Mouse (Mus musculus) midbrain, embryonic 11.5 days (tissue): ENCODE measurements around the gene Cerk. TPM values are rescaled to one million over a fixed set of nuclear protein-coding genes. Genes with fewer than 3 reads are reported as not detected.

Experiments
- ATAC-seq: fragments of 200-750 bp; cut with Nextera tagmentation; 2 replicates; pipeline ENCODE4 v1.8.0; 2017; ENCODE audit warnings: moderate TSS enrichment, moderate library complexity; ENCODE audit not compliant: low FRiP score
- DNase-seq: peaks from one replicate; pipeline ENCODE4 v3.0.0; 2015; ENCODE audit warnings: low spot score; ENCODE audit errors: missing footprints
- H3K27ac ChIP-seq: fragments of 300-500 bp; sonication (generic); 2 replicates; pipeline ENCODE4 v1.5.1; 2014; ENCODE audit warnings: low read depth, low read length
- H3K27me3 ChIP-seq: fragments of 300-500 bp; sonication (generic); 2 replicates; pipeline ENCODE4 v1.6.1; 2014; ENCODE audit warnings: mild to moderate bottlenecking, low read length, moderate library complexity, mixed read lengths; ENCODE audit not compliant: control insufficient read depth, insufficient read depth
- H3K36me3 ChIP-seq: fragments of 300-500 bp; sonication (generic); 2 replicates; pipeline ENCODE4 v1.6.1; 2014; ENCODE audit warnings: mild to moderate bottlenecking, low read length, moderate library complexity, mixed read lengths; ENCODE audit not compliant: control insufficient read depth, insufficient read depth
- H3K4me1 ChIP-seq: fragments of 300-500 bp; sonication (generic); 2 replicates; pipeline ENCODE4 v1.6.1; 2014; ENCODE audit warnings: low read length; ENCODE audit not compliant: control insufficient read depth, insufficient read depth
- H3K4me2 ChIP-seq: fragments of 300-500 bp; sonication (generic); 2 replicates; pipeline ENCODE4 v1.6.1; 2014; ENCODE audit warnings: mild to moderate bottlenecking, moderate library complexity
- H3K4me3 ChIP-seq: fragments of 300-500 bp; sonication (generic); 2 replicates; pipeline ENCODE4 v1.5.1; 2014; ENCODE audit warnings: low read depth, low read length
- H3K9ac ChIP-seq: fragments of 300-500 bp; sonication (generic); 2 replicates; pipeline ENCODE4 v1.6.1; 2014; ENCODE audit warnings: low read length
- H3K9me3 ChIP-seq: fragments of 300-500 bp; sonication (generic); 2 replicates; pipeline ENCODE4 v1.6.1; 2016; ENCODE audit warnings: low read length; ENCODE audit not compliant: control insufficient read depth
- WGBS: fragments of 180-500 bp; shearing (Covaris S2); extraction: QIAGEN DNeasy Blood & Tissue Kit; methylation state at CpG from one replicate; pipeline ENCODE4 v1.1.7; 2014; 5-methylcytosine and 5-hydroxymethylcytosine counted together
- polyA plus RNA-seq: library from polyadenylated mRNA; unstranded; fragments of >200 nt; fragmentation: Nextera tagmentation; extraction: Ambion mirVana; gene quantifications from 2 replicates; pipeline ENCODE4 v1.2.1, GENCODE M21; 2014

Cerk gene
- polyA plus RNA-seq = 17.3 and 19.9 TPM in 2 replicates

- Histone ChIP-seq H3K9me3 (no peaks in the 10 kb centered on the region), H3K4me1 (peaks cover 15% of the 10 kb centered on the region), H3K4me3 (peak within 1 kb of the TSS; percentile 82), H3K36me3 (no peaks in the 10 kb centered on the region), H3K4me2 (peak within 1 kb of the TSS; percentile 66), H3K9ac (peak within 1 kb of the TSS; percentile 97), H3K27me3 (0 out of 2 replicates have a peak, but pooled peaks cover 2% of the 10 kb centered on the region), H3K27ac (peak within 1 kb of the TSS; percentile 57)
- DNase-seq (peak; percentile 98), ATAC-seq (peak; percentile 64)
- 3% methylated on average over 43 of the region's 43 CpGs for WGBS
Measured at GRCm38 (mm10) chr15:86185689-86186569, at the start of gene Cerk. Gene Cerk (minus strand): TSS chr15:86186141.

DNA sequence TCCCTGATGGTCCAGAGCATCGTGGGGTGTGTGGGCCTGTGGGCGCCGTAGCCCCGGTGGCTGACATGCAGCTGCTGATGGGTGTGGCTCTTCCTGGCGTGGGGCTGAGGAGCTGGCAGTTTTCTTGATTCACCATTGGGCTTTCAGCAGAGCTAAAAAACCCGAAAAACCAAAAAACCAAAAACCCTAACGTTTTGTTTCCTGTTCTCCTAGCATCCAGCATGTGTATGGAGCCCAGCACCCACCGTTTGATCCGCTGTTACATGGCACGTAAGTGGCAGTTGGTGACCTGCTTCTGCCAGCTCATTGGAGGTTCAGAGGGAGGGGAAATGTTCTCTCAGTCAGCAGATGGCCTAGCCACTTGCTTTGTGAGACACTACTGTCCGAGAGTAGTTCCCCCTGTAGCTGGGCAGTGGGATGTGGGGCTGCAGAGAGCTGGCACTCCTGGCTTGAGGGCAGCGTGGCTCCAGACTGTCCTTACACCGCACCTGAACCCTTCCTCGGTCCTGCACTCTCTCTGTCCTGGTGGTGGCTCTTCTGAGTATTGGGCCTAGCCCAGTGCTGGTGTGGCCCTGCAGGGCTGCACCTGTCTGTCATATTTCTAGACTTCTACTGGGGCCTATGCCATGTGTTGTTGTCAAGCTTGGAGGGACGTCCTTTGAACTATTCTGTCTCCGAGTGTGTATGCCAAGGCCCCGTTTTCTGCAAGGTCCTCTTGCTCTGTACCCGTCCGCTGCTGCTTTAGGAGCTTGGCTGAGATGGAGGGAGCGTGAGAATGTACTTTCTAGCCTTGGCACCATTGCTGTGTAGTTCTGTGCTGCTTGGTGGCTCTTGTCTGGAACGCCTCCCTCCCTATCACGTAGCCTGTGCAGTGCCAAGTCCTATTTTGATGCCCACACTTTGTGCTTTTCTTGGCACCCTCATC lies 48.8 kb upstream of the Cerk start:
- ATAC-seq = no peak
- no peak overlapping the region for H3K27ac ChIP-seq
- H3K9ac ChIP-seq = no peak overlapping the region
- DNase-seq = peak; percentile 45
- H3K27me3 ChIP-seq = no peaks in the 10 kb centered on the region
- WGBS = 87% methylated on average over 22 of the region's 22 CpGs
- H3K9me3 ChIP-seq = no peaks in the 10 kb centered on the region
- H3K4me1 ChIP-seq = no peaks in the 10 kb centered on the region
- no peak overlapping the region for H3K4me3 ChIP-seq
- H3K36me3 ChIP-seq = no peaks in the 10 kb centered on the region
- H3K4me2 ChIP-seq = no peak overlapping the region

- ATAC-seq = no peak
- peak; percentile 78 for DNase-seq
- WGBS = 88% methylated on average over 5 of the region's 5 CpGs
Measured at GRCm38 (mm10) chr15:86234001-86234400, 48.1 kb upstream of the Cerk start.

GRCm38 (mm10) chr15:86231831-86232512 lies 46.0 kb upstream of the Cerk start:
- Histone ChIP-seq H3K27me3 (no peaks in the 10 kb centered on the region), H3K4me1 (no peaks in the 10 kb centered on the region), H3K36me3 (no peaks in the 10 kb centered on the region), H3K4me3 (no peak overlapping the region), H3K9me3 (no peaks in the 10 kb centered on the region), H3K4me2 (no peak overlapping the region), H3K9ac (no peak overlapping the region), H3K27ac (no peak overlapping the region)
- ATAC-seq (no peak), DNase-seq (no peak)
- 79% methylated on average over 7 of the region's 7 CpGs for WGBS

More at GRCm38 (mm10) chr15:86234001-86234400, 48.1 kb upstream of the Cerk start:
- no peak overlapping the region for H3K9ac ChIP-seq
- H3K36me3 ChIP-seq = no peaks in the 10 kb centered on the region
- H3K4me3 ChIP-seq = no peak overlapping the region
- H3K9me3 ChIP-seq = no peaks in the 10 kb centered on the region
- H3K4me1 ChIP-seq = no peaks in the 10 kb centered on the region
- H3K27ac ChIP-seq = no peak overlapping the region
- H3K4me2 ChIP-seq = no peak overlapping the region
- no peaks in the 10 kb centered on the region for H3K27me3 ChIP-seq

DNA sequence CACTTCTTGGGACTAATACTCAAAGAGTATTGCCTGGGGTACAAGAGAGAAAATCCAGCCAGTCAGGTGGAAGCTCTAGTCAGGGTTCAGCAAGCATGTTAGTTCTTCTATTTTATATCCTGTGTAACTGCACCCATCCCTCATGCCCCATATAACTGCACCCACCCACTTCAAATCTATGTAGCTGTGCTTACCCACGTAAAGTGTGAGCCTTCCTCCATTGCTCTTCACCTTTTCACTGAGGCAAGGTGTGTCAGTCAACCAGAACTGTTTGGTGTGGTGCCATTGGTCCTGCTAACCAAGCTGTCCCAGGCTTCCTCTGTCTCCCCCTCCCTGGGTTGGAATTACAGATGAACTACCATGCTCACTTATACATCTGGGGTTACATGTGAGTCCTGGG lies 45.2 kb upstream of the Cerk start:
- Histone ChIP-seq H3K4me3 (no peak overlapping the region), H3K36me3 (no peaks in the 10 kb centered on the region), H3K27me3 (no peaks in the 10 kb centered on the region), H3K27ac (no peak overlapping the region), H3K4me2 (no peak overlapping the region), H3K4me1 (no peaks in the 10 kb centered on the region), H3K9me3 (no peaks in the 10 kb centered on the region), H3K9ac (no peak overlapping the region)
- ATAC-seq (no peak), DNase-seq (no peak)
- WGBS = 85% methylated on average over 1 of the region's 1 CpGs

GRCm38 (mm10) chr15:86229623-86230022 lies 43.7 kb upstream of the Cerk start:
- Histone ChIP-seq H3K4me3 (no peak overlapping the region), H3K4me2 (no peak overlapping the region), H3K27ac (no peak overlapping the region), H3K9ac (no peak overlapping the region), H3K9me3 (no peaks in the 10 kb centered on the region), H3K4me1 (no peaks in the 10 kb centered on the region), H3K36me3 (no peaks in the 10 kb centered on the region), H3K27me3 (no peaks in the 10 kb centered on the region)
- DNase-seq (peak; percentile 23), ATAC-seq (no peak)
- 83% methylated on average over 11 of the region's 11 CpGs for WGBS

DNA sequence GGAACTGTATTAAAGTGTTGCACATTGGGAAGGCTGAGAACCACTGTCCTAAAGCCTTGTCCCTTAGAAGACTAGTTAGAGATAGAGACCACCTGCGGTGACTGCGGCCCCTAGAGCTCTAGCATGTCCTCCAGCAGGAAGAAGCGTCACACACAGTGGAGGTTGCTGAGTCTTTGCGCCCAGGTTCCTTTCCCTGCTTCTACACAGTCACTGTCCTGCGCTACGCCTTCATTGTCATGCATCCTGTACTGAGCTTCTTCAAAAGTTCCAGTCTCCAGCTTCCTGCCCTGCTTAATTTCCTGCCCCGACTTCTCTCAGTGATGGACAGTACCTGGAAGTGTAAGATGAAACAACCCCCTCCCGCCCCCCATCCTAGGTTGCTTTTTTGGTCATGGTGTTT lies 43.1 kb upstream of the Cerk start:
- H3K4me1 ChIP-seq = no peaks in the 10 kb centered on the region
- H3K4me3 ChIP-seq = no peak overlapping the region
- H3K9ac ChIP-seq = no peak overlapping the region
- no peak overlapping the region for H3K27ac ChIP-seq
- WGBS = 89% methylated on average over 8 of the region's 8 CpGs
- ATAC-seq = no peak
- peak; percentile 31 for DNase-seq
- no peaks in the 10 kb centered on the region for H3K27me3 ChIP-seq
- H3K4me2 ChIP-seq = no peak overlapping the region
- H3K9me3 ChIP-seq = no peaks in the 10 kb centered on the region
- H3K36me3 ChIP-seq = no peaks in the 10 kb centered on the region

GRCm38 (mm10) chr15:86228186-86228585 lies 42.2 kb upstream of the Cerk start:
- H3K27me3 ChIP-seq = no peaks in the 10 kb centered on the region
- H3K9me3 ChIP-seq = no peaks in the 10 kb centered on the region
- 44% methylated on average over 3 of the region's 3 CpGs for WGBS
- DNase-seq = peak; percentile 82
- no peak overlapping the region for H3K4me2 ChIP-seq
- H3K27ac ChIP-seq = no peak overlapping the region
- ATAC-seq = no peak
- no peak overlapping the region for H3K9ac ChIP-seq
- H3K36me3 ChIP-seq = no peaks in the 10 kb centered on the region
- no peak overlapping the region for H3K4me3 ChIP-seq
- no peaks in the 10 kb centered on the region for H3K4me1 ChIP-seq
